Mouse (Mus musculus): ENCODE results near the gene Abcb8.

Abcb8 gene

DNA sequence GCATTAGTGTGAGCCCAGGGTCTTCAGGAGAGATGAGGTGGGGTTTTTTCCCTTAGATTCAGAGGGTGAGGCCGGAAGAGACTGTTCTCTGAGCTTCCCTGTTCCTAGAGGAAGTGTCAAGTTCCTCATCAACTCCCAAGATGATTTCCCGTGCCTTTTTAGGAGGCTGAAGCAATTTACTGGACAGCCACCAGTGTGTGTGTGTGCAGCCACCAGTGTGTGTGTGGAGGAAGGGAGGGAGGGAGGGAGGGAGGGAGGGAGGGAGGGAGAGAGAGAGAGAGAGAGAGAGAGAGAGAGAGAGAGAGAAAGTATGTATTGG, 60.5 kb downstream of the Abcb8 start:
- no peak for DNase-seq (ENCODE audit: low spot score in 2 of 2)

DNA sequence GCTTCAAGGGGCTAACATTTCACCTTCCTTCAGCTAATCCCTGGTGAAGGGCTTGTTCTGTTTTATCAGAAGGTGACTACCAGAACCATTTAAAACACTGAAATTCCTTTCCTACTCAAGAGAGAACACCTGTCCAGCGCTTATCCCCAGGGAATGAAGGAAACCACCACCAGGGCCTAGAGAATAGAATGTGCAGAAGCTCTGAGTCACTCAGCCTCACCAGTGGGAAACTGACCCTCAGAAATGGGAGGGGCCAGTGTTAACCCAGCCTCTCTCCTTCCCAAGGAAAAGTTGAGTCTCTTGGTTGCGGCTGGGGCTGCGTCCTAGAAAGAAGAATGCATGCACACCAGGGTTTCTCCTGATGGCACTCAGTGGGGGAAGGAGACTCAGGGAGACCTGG, 61.6 kb downstream of the Abcb8 start:
- DNase-seq (ENCODE audit: low spot score in 2 of 2) = no peak

DNA sequence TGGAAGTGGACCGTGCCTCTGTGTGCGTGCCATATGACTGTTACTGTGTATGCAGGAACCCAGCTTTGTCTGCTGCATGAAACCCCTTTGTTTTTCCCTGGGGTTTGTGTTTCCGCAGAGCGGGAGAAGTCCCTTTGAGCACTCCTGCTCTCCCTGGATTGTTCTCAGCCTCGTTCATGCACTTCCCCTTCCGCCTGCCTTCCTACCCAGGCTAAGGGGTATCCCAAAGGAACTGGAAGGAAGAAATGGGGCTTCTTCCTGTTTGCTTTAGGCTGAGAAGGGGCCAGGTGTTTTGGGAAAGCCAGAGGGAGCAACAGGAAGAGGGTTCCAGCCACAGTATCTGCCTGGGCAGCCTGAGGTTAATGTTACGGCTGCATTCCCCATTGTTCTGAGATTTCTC, 62.1 kb downstream of the Abcb8 start:
- DNase-seq (ENCODE audit: low spot score in 2 of 2) = no peak
